Mouse (Mus musculus) testis, postnatal 14 days (tissue): ENCODE results near the gene Gm20736.
"Not testable (repeated sequence)": the region's sequence is repeated elsewhere in the genome, so short reads cannot be mapped to it uniquely, and the experiment has no call there.

Experiments
- DNase-seq: peaks from one replicate; pipeline ENCODE4 v3.0.0; 2021; ENCODE audit warnings: low spot score

Gm20736 gene

DNA sequence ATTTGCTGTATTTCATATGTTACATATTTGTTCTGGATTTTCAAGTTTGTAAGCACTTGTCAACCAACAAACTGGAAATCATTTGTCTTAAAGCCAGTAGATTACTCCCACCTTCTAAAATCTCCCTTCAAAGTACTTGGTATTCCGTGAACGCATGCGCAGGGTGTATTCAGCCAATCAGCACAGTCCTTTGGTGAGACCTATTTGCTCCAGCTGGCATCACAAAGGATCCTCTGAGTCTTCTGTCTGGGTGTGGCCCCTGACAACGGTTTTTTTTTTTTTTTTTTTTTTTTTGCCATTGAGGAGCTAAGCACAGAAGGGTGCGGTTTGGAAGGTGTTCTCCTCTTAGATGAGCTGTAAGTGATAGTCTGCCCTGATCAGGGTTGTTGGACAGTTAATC is at the start of gene Gm20736:
Gene Gm20736 (plus strand): TSS at position 301 of the 400 bp plus-strand sequence.
- not testable (repeated sequence) for DNase-seq
